Mouse (Mus musculus): ENCODE measurements around the gene Slc12a5. TPM values are rescaled to one million over a fixed set of nuclear protein-coding genes. Genes with fewer than 3 reads are reported as not detected.

Slc12a5 gene
- polyA plus RNA-seq, 1 experiment = 15.9 TPM

- H3K4me1 ChIP-seq (ENCODE audit: control insufficient read depth, insufficient read depth, low read length) = peaks cover 23% of the 10 kb centered on the region
- H3K36me3 ChIP-seq (ENCODE audit: control insufficient read depth, insufficient read depth, low read length) = no peaks in the 10 kb centered on the region
- TF ChIP-seq CTCF (IDR thresholded peaks at IDR 0.05; ENCODE audit: control insufficient read depth, insufficient read depth, insufficient replicate concordance, low read depth, low read length) (no peak), POLR2A (IDR thresholded peaks at IDR 0.05; ENCODE audit: control insufficient read depth, low read depth, low read length) (no peak)
- no peak overlapping the region for H3K27ac ChIP-seq (ENCODE audit: control insufficient read depth, insufficient read depth, low read depth, low read length)
- no peak overlapping the region for H3K4me3 ChIP-seq (ENCODE audit: control insufficient read depth, low read depth, low read length)
- H3K27me3 ChIP-seq (ENCODE audit: control insufficient read depth, insufficient read depth, low read length) = no peaks in the 10 kb centered on the region
Measured at GRCm38 (mm10) chr2:164948962-164949361, 11.6 kb upstream of the Slc12a5 start.

GRCm38 (mm10) chr2:164950501-164950900 is 10.1 kb upstream of the Slc12a5 start:
- H3K27ac ChIP-seq (ENCODE audit: control insufficient read depth, insufficient read depth, low read depth, low read length) = no peak overlapping the region
- peak; percentile 62 for TF ChIP-seq CTCF (IDR thresholded peaks at IDR 0.05; ENCODE audit: control insufficient read depth, insufficient read depth, insufficient replicate concordance, low read depth, low read length)
- no peak for TF ChIP-seq POLR2A (IDR thresholded peaks at IDR 0.05; ENCODE audit: control insufficient read depth, low read depth, low read length)
- H3K4me3 ChIP-seq (ENCODE audit: control insufficient read depth, low read depth, low read length) = peak overlapping the region; percentile 26; the same call in 1 of the 2 replicates
- no peaks in the 10 kb centered on the region for H3K27me3 ChIP-seq (ENCODE audit: control insufficient read depth, insufficient read depth, low read length)
- peaks cover 23% of the 10 kb centered on the region for H3K4me1 ChIP-seq (ENCODE audit: control insufficient read depth, insufficient read depth, low read length)
- H3K36me3 ChIP-seq (ENCODE audit: control insufficient read depth, insufficient read depth, low read length) = no peaks in the 10 kb centered on the region

GRCm38 (mm10) chr2:164951745-164952144 is 8.9 kb upstream of the Slc12a5 start:
- Histone ChIP-seq H3K27me3 (ENCODE audit: control insufficient read depth, insufficient read depth, low read length) (no peaks in the 10 kb centered on the region), H3K27ac (ENCODE audit: control insufficient read depth, insufficient read depth, low read depth, low read length) (no peak overlapping the region), H3K36me3 (ENCODE audit: control insufficient read depth, insufficient read depth, low read length) (no peaks in the 10 kb centered on the region), H3K4me3 (ENCODE audit: control insufficient read depth, low read depth, low read length) (no peak overlapping the region), H3K4me1 (ENCODE audit: control insufficient read depth, insufficient read depth, low read length) (peaks cover 23% of the 10 kb centered on the region)
- TF ChIP-seq CTCF (IDR thresholded peaks at IDR 0.05; ENCODE audit: control insufficient read depth, insufficient read depth, insufficient replicate concordance, low read depth, low read length) (peak; percentile 30; the same call in 1 of the 2 replicates), POLR2A (IDR thresholded peaks at IDR 0.05; ENCODE audit: control insufficient read depth, low read depth, low read length) (no peak)

GRCm38 (mm10) chr2:164952448-164952847 is 8.2 kb upstream of the Slc12a5 start:
- no peaks in the 10 kb centered on the region for H3K27me3 ChIP-seq (ENCODE audit: control insufficient read depth, insufficient read depth, low read length)

DNA sequence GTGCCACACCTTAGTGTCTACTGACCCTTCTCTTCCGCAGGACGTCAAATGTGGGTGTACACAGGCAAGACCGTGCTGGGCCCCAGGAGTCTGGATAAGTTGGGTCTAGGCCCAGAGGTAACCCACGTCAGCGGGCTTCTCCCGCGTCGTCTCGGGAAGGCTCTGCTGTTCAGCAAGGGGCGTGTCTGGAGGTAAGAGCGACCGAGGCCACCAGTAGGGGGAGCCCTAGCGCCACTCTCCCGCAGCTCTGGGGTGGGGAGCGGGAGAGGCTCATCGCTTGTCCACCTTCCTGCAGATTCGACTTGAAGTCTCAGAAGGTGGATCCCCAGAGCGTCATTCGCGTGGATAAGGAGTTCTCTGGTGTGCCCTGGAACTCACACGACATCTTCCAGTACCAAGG is 7.4 kb upstream of the Slc12a5 start:
- TF ChIP-seq POLR2A (IDR thresholded peaks at IDR 0.05; ENCODE audit: control insufficient read depth, low read depth, low read length) = no peak
- peak; percentile 88 for TF ChIP-seq CTCF (IDR thresholded peaks at IDR 0.05; ENCODE audit: control insufficient read depth, insufficient read depth, insufficient replicate concordance, low read depth, low read length)
- no peak overlapping the region for H3K27ac ChIP-seq (ENCODE audit: control insufficient read depth, insufficient read depth, low read depth, low read length)
- no peak overlapping the region for H3K4me3 ChIP-seq (ENCODE audit: control insufficient read depth, low read depth, low read length)
- no peaks in the 10 kb centered on the region for H3K27me3 ChIP-seq (ENCODE audit: control insufficient read depth, insufficient read depth, low read length)
- no peaks in the 10 kb centered on the region for H3K36me3 ChIP-seq (ENCODE audit: control insufficient read depth, insufficient read depth, low read length)
- H3K4me1 ChIP-seq (ENCODE audit: control insufficient read depth, insufficient read depth, low read length) = peaks cover 23% of the 10 kb centered on the region

More at GRCm38 (mm10) chr2:164952448-164952847, 8.2 kb upstream of the Slc12a5 start:
- TF ChIP-seq CTCF (IDR thresholded peaks at IDR 0.05; ENCODE audit: control insufficient read depth, insufficient read depth, insufficient replicate concordance, low read depth, low read length) = no peak
- Histone ChIP-seq H3K36me3 (ENCODE audit: control insufficient read depth, insufficient read depth, low read length) (no peaks in the 10 kb centered on the region), H3K4me1 (ENCODE audit: control insufficient read depth, insufficient read depth, low read length) (peaks cover 23% of the 10 kb centered on the region), H3K27ac (ENCODE audit: control insufficient read depth, insufficient read depth, low read depth, low read length) (no peak overlapping the region), H3K4me3 (ENCODE audit: control insufficient read depth, low read depth, low read length) (no peak overlapping the region)

GRCm38 (mm10) chr2:164955725-164956124 is 4.9 kb upstream of the Slc12a5 start:
- H3K27me3 ChIP-seq (ENCODE audit: control insufficient read depth, insufficient read depth, low read length) = no peaks in the 10 kb centered on the region
- no peak overlapping the region for H3K27ac ChIP-seq (ENCODE audit: control insufficient read depth, insufficient read depth, low read depth, low read length)
- no peak overlapping the region for H3K4me3 ChIP-seq (ENCODE audit: control insufficient read depth, low read depth, low read length)

GRCm38 (mm10) chr2:164956195-164956594 is 4.4 kb upstream of the Slc12a5 start:
- Histone ChIP-seq H3K4me3 (ENCODE audit: control insufficient read depth, low read depth, low read length) (no peak overlapping the region), H3K27ac (ENCODE audit: control insufficient read depth, insufficient read depth, low read depth, low read length) (no peak overlapping the region), H3K36me3 (ENCODE audit: control insufficient read depth, insufficient read depth, low read length) (no peaks in the 10 kb centered on the region), H3K27me3 (ENCODE audit: control insufficient read depth, insufficient read depth, low read length) (no peaks in the 10 kb centered on the region), H3K4me1 (ENCODE audit: control insufficient read depth, insufficient read depth, low read length) (peaks cover 10% of the 10 kb centered on the region)
- TF ChIP-seq CTCF (IDR thresholded peaks at IDR 0.05; ENCODE audit: control insufficient read depth, insufficient read depth, insufficient replicate concordance, low read depth, low read length) (no peak), POLR2A (IDR thresholded peaks at IDR 0.05; ENCODE audit: control insufficient read depth, low read depth, low read length) (no peak)

More at GRCm38 (mm10) chr2:164955725-164956124, 4.9 kb upstream of the Slc12a5 start:
- Histone ChIP-seq H3K4me1 (ENCODE audit: control insufficient read depth, insufficient read depth, low read length) (peaks cover 9% of the 10 kb centered on the region), H3K36me3 (ENCODE audit: control insufficient read depth, insufficient read depth, low read length) (no peaks in the 10 kb centered on the region)
- no peak for TF ChIP-seq POLR2A (IDR thresholded peaks at IDR 0.05; ENCODE audit: control insufficient read depth, low read depth, low read length)
- TF ChIP-seq CTCF (IDR thresholded peaks at IDR 0.05; ENCODE audit: control insufficient read depth, insufficient read depth, insufficient replicate concordance, low read depth, low read length) = peak; percentile 33; the same call in 1 of the 2 replicates

All from testis, adult 2 months (tissue).